Mouse (Mus musculus): Measurements from ENCODE around the gene 5730522E02Rik.

The 5730522E02Rik gene

DNA sequence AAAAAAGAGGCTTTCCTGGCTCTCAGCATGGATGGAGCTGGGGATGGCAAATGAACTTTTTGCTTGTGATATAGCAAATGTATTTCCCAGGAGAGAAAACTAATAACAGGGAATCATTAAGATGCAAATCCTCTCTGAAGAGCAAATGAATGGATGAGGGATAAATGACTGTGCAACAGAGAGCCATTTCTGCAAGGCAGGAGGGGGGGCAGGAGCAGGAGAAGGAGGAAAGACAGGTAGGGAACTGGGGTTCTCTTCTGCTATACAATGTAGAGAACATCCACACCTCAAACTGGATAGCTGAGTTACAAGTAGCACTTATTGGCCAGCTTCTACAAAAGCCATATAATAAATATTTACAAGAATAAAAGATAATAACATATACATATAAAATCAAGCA is 390.8 kb downstream of the 5730522E02Rik start:
- DNase-seq (ENCODE audit: extremely low spot score): no peak

DNA sequence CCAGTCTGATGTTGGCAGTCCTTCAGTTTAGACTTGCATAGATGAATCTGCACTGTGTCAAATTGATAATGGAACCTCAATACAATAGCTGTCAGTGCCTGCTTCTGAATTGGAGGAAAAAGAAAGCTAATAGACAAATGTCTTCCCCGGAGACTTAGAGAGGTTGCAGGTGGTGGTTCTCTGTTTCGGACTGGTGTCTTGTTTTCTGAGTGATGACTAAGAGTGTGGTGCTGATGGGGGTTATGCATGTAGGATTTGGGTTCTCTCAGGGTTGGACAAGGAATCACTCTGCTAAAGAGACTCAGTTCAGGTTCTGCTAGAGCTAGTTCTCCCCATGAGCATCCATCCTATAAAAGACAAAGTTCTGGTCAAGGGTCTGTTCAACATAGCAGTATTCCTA is 397.1 kb downstream of the 5730522E02Rik start:
- no peak for DNase-seq (ENCODE audit: extremely low spot score)

DNA sequence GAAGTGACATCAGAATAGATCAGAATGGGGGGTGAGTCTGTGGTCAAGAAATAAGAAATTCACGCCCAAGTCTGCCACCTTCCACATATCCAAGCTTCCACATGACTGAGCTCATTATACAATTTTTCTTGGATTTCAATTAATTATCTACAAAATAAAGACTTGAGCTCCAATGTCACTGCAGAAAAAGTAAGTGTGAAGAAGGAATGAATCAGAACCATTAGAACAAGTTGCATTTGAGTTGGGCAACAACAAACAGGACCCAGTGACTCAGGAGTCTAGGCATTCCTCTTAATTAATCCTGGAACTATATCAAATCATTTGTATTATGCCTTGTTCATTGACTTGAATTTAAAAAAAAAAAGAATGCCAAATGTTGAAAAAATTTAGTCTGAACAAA is 422.9 kb downstream of the 5730522E02Rik start:
- no peak for DNase-seq (ENCODE audit: extremely low spot score)

DNA sequence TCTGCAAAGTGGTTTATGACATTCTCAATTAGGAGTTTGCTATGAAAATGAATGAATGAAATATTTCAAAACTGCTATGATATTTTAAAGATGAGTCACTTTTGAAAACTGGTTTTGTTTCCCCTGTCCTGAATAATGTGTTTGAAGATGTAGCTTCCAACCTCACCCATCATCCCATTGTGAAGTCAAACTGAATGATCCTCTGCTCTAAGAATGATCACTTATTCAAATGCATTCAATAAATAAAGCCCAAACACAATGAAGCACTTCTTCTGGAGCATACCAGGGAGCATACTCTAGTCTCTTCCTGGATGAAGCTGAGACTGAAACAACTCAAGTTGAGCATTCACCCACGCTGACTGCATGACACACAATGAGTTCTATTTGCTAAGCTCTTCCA is 438.3 kb downstream of the 5730522E02Rik start:
- DNase-seq (ENCODE audit: extremely low spot score): no peak

DNA sequence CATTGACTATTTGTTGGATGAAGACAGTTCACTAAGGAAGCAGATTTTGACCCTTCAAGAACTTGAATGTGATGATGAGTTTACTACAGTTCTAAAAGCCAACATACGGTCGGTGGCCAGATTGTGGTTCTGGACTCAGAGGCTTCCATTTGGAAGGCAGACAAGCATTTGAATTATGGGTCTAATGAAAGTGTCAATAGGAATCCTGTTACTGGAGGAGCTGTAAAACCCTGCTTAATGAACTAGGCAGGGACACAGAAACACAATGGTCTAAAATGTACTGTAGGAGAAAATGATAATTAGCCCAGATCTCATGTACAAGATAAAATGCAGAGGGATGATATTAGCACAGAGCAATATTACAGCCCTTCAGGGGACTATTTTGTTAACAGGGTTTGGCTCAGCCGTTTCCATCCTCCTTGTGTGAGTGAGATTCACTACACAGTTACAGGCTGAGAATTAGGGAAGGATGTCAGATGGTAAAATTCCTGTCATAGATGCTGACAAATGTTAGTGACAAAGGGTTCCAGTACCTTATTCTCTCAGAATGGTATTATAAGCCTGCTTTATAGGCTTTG is 439.5 kb downstream of the 5730522E02Rik start:
- DNase-seq (ENCODE audit: extremely low spot score): no peak

DNA sequence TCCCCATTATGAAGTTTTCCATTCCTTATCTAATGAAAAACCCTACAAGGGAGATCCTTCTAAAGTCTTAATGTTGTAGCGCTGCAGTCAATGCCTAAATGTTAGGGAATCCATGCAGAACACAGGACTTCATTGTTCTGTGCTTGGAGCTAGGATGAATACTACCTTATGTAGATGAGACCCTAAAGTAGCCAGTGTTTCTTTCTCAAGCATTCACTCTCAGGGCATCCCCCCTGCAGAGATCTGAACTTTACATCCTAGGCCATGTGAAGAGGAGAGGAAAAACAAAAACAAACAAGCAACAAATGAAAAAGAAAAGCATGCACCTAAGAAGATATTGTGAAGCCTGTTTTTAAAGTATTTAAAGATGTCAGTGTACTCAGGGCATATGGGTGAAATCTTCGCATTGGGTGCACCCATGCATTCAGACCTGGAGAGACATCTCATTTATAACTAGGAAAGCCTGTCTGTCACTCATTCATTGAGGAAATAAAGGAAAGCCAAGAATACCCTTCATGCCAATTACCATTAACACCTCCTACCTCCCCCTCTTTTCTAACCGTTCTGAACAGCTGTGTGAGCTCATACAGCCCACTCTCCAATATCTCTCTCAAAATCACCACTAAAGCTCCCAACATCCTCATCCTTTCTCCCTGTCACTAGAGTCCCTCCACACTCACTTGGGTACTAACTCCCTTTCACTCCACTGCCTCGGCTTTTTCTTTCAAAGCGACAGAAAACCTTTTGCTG is 442.8 kb downstream of the 5730522E02Rik start:
- DNase-seq (ENCODE audit: extremely low spot score): peak; percentile 32

DNA sequence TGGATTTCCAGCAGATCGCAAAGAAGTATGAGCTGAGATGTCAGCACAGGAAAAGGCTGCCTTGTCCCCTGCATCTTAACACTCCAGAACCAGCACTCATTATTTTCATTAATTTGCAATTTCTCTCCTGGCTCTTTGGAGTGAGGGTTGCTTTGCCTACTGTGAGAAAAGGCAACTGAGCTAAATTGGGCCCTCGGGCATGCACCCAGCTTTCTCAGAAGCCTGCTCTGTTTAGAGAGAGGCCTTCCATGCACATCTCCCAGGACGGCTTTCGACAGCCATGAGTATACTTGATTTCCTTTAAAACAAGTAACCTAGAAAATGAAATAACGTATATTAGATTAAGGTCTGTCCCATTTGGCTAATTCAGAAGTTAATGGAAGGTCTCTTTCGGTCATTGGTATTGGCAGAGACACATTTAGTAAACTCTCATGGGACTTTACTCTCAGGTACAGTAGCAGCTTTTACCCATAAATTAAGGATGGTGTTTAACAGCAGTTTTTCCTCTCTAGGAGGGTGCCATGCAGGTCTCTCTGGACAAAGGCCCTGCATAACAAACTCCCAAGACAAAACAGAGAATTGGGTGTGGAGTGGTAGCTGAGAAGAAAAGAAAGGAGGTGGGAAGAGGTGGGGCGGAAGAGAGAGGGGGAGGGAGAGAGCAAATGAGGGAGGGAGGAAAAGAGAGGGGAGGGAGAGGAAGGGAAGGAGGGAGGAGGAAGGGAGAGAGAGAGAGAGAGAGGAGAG is 457.2 kb downstream of the 5730522E02Rik start:
- no peak for DNase-seq (ENCODE audit: extremely low spot score)

DNA sequence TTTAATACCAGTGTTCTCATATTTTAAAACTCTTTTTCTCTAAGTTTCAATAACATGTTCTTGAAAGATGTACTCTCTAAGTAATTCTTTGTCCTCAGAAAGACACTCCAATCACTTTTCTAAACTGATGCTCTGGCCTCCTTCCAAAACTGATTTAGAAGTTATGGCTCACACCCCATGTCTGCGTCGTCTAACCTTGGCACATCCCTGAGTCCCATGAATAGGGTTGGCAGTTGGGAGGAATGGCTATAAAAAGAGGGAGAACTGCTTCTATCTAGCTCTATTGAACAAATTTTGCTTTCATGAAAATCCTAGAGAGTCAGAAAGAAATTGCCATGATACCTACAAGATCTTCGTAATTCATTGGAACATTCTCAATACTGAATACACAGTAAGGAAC is 458.1 kb downstream of the 5730522E02Rik start:
- no peak for DNase-seq (ENCODE audit: extremely low spot score)

DNA sequence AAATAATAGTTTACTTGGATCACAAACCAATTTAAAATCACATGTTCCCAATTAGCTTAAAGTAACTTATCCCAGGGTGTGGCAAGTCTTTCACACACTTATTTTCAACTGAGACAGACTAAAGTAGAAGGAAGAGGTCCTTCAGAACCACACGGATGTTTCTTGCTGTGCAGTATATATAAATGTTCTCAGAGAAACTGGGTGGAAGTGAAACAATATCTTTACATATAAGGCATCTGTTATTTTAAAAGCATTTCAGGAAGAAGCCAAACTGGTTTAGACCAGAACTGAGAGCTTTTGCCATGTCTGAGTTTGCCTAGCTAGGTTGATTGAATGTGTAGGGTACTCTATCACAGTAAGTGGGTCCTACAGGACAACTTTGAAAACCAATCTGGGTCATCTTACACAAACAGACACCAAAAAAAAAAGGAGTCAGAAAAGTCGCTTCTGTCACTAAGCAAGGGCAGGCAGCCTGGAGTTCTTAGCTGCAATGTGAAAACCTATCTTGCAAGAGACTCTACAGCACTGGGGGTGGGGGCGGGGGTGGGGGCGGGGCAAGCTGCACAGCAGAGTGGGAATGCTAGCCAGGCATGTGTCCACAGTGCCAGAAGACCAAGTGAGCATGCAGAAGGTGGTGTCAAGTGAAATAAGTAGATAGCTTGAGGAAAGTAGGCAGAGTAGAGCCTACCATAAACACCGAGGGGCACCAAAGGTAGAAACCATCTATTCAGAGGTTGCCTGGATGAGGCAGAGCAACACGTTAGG is 463.3 kb downstream of the 5730522E02Rik start:
- no peak for DNase-seq (ENCODE audit: extremely low spot score)

DNA sequence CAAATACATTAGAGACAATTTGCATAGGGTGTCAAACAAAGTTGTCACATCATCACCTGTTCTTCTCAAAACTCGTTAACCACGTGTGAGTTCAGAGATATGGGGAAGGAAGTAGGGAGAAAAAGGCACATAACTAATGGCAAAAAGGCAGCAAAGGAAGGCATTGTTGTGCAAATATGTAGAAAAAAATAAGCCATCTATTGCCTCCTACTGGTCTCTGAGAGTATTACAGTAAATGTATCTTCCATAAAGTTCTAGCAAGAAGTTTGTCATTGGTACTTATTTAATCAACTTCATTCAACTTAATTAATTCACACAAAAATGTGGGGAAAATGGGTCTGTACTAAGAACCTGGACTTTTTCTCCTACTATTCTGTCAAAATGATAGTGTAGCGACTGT is 466.9 kb downstream of the 5730522E02Rik start:
- DNase-seq (ENCODE audit: extremely low spot score): no peak

DNA sequence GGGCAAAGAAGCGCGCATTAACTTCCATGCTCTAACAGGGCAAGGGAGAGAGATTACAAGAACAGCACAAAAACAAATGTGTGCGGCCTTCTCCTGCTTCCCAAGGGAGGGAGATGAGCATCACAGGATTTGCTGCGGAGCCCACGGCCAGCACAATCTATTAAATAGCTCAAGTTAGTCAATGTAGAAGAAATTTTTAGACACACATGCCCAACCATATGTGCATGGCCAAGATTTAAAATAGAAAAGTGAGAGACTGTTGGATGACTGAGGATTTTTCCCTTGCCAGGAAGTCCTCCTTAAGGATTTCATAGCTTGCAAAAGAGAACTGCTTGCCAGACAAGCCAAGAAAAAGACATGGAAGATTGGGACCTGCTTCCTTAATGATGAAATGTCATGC is 473.3 kb downstream of the 5730522E02Rik start:
- DNase-seq (ENCODE audit: extremely low spot score): no peak

DNA sequence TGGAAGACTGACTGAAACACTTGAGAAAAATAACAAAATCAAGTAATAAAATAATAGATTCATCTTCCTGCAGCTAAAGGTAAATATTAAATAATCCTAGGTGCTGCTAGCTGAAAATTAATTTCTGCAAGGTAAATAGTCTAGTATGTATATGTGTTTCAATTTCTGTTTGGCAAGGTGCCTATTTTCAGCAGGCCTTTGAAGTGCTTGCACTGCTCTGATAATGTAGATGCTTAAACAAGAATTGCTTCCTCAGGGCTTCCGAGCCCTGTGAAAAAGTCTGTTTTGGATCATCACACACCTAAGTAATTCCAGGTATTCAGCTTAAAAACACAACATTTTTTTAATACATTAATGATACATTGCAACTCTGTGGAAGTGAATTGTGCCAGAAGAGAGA is 481.1 kb downstream of the 5730522E02Rik start:
- DNase-seq (ENCODE audit: extremely low spot score): no peak

DNA sequence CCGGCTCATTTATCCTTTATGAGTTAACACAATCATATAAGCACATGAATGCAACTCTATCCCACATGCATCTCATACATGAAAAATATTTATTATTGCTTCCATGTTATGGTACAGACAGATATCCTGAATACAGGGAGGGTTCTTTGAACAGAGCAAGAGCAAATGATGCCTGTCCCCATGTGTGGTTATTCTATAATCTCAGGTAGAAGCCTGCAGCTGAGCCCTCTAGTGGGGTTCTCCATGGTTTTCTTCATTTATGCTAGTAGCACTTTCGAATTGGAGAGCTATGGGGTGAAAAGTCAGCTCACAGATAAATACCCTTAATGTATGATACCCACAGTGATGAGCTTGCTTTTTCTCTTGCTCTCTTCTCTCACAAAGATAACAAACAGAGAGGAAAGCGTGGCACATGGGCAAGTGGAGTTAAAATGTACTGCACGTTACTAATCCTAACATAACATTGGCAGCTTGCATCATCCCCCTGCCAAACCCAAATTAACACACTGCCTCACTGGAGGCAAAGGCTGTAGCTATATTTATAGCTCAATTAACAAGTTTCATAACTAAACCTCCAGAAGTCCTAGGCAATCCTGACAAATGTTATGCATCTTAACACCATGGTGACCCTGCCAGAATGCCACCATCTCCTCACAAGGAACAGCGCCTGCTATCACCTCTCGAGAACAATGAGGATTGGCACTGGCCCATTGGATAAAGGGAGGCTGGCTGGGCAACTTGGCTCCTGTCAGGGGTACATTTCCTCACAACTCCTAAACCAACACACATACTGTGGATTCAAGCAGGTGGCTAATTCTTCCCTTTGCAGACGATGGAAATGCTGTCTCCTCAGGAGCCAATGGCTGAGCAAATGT is 494.9 kb downstream of the 5730522E02Rik start:
- DNase-seq (ENCODE audit: extremely low spot score): no peak

DNA sequence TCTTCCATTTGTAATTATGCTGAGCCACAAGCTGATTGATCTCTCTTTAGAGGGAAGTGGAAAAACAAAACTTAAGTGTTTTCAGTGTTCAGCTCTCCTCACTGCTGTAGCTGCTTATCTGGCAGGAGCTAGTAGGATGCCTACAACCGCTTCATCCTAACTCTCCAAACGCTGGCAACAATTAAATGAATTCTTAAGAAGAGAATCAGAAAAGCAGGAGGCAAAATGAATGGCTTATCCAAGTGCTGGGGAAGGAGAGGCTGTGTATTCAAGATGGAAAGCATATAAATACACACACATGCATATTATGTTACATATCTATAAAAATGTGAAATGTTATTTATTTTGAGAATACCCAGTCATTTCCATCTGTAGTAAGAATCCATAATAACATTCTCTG is 500.0 kb downstream of the 5730522E02Rik start:
- DNase-seq (ENCODE audit: extremely low spot score): no peak

DNA sequence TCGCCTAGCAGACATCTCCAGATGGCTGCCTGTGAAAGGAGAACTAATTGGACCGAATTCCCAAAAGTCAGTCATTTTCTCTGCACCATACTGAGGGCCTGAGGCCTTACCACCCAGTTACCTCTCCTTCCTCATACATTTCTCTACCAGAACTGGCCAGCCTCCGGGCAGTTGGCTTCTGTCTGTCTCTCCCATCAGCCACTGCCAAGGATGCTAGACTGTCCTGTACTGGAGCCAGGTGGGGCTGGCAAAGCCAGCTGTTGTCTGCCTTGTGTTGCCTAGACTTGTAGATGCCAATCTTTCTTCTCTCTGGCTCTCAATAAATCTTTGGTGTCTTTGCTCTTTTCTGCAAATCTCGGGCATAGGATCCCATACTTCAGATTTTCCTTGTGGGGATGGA is 500.7 kb downstream of the 5730522E02Rik start:
- no peak for DNase-seq (ENCODE audit: extremely low spot score)

DNA sequence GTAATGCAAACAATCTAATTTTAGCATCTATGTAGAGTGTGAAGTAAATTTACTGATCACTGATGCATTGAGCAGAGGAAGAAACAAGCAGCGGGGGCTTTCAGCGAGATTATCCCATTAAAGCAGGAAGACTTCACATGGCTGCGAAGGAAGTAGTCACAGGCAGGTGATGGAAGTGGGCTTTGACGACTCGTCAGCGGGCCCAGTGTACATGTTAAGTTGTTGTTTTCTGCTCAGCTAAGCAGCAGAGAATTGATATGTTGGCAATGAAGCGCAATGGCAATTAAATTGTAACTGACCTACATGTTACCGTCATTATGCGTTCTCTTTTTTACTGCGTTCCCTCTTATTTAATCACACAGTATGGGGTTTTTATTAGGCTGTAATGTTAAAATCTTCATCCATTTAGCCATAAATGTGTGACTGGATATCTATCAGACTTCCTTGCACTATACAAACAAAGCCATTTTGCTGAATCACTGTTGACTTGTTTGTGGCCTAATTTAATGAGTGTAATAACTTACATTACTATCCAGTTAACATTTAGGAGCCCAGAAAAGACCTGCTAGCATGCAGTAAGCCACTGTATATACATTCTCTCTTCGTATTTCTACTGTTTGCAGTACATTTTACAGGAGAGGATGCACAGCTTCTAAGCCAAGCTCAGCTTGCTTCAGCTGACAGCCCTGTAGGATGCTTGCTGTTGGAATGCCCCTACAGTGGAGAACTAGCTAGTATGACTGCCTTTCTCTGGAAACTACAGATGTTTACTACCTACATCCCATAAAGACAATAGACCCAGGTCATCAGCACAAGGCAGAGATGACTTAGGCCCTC is 506.0 kb downstream of the 5730522E02Rik start:
- no peak for DNase-seq (ENCODE audit: extremely low spot score)

DNA sequence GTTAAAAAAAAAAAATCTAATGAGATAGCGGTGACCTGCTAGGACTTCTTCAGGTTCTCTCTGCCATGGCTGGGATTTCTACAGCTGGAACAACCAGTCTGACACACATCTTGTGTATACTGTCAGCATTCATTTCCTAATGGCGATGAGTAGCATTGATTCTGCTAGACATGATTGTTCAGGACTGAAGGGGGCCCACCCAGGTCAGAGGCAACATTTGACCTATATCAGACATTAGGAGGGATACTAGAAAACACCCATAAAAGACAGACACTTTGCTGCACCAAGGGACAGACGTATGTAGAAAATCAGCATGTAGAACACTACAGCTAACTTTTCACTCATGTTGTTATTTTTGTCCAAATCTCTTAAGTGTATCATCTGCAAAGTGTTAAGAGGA is 507.8 kb downstream of the 5730522E02Rik start:
- no peak for DNase-seq (ENCODE audit: extremely low spot score)

DNA sequence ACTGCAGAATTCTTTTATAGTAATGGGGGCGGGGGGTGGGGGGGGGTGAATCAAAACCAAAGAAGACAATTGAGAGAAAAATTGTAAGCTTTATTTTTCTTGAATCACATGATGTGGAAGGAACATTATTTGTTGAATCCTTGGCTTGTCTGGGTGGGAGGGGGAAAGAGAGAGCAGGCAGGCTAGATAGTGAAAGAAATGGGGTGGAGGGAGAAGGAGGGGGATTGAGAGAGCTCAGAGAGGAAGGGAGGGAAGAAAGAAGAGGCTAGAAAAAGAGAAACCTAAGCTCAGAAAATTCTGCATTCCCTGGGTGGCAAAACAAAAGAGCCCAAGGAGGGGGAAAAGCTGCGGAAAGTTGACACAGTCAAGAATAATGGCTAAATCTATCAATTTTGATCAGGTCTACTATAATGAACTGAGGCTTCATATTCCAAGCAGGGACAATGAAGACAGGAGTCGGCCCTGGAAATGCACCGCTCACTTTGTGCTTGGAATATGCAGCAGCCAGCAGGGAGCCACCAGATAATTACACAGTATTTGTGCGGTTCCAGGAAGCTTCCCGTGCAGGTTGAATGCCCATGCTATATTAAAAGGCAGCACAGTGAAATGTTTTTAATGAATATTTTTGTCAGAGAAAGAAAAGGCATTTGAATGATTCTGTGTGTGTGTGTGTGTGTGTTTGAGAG is 512.9 kb downstream of the 5730522E02Rik start:
- DNase-seq (ENCODE audit: extremely low spot score): peak; percentile 14

DNA sequence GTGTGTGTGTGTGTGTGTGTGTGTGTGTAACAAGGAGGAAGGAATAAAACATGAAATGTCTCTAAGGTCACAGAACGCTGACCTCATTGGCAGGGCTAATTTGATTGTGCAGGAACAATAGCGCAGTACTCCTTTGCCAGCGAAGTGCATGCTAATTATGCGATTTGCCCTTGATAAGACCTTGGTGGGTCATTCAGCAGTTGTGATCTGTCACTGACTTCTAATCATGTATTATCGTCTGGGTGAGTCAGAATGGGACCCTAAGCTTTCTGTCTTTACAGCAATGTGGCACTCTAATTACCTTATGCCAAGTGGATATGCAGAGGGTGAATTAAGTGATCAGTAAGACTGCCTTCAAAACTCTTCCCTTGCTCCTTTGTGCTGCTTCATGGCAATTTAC is 514.4 kb downstream of the 5730522E02Rik start:
- no peak for DNase-seq (ENCODE audit: extremely low spot score)

DNA sequence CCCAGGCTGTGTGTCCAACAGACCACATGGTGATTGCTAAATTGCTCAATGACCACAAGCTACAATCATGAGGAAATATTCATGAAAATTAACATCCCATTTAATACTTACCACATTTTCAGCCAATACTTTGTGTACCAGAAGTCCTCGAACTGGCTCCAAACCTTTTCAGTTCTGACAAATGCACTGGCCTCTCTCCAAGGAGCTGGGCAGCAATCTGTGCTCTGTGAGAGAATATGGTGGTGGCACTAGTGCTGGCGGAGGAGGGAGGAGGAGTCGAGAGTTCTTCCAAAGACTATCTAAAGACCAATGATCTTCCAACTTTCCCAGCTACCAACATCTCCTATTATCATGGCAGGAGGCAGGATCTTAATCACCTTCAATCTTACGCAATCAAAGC is 525.8 kb downstream of the 5730522E02Rik start:
- no peak for DNase-seq (ENCODE audit: extremely low spot score)
